Mouse (Mus musculus) stomach, postnatal 0 days (tissue): ENCODE data around the gene Nrxn3. TPM values are rescaled to one million over a fixed set of nuclear protein-coding genes. Genes with fewer than 3 reads are reported as not detected.

Experiments used
- ATAC-seq: fragments of 200-750 bp; cut with Nextera tagmentation; 2 replicates; pipeline ENCODE4 v1.8.0; 2017; ENCODE audit not compliant: low FRiP score, low TSS enrichment
- DNase-seq: peaks from one replicate; pipeline ENCODE4 v3.0.0-alpha.2; 2016; ENCODE audit warnings: low spot score
- H3K27ac ChIP-seq: fragments of 300-500 bp; sonication (generic); replicated peaks from 2 replicates; pipeline ENCODE4 v1.5.1; 2014; ENCODE audit warnings: mild to moderate bottlenecking, control low read depth
- H3K27me3 ChIP-seq: fragments of 300-500 bp; sonication (generic); 2 replicates; pipeline ENCODE4 v1.6.1; 2014; ENCODE audit warnings: low read length; ENCODE audit not compliant: control insufficient read depth, insufficient read depth
- H3K36me3 ChIP-seq: fragments of 300-500 bp; sonication (generic); 2 replicates; pipeline ENCODE4 v1.6.1; 2014; ENCODE audit warnings: low read length, mixed read lengths; ENCODE audit not compliant: control insufficient read depth, insufficient read depth
- H3K4me1 ChIP-seq: fragments of 300-500 bp; sonication (generic); replicated peaks from 2 replicates; pipeline ENCODE4 v1.6.1; 2014; ENCODE audit warnings: antibody characterized with exemption; ENCODE audit not compliant: control insufficient read depth, insufficient read depth
- H3K4me2 ChIP-seq: fragments of 300-500 bp; sonication (generic); replicated peaks from 2 replicates; pipeline ENCODE4 v1.6.1; 2014; ENCODE audit warnings: low read depth, mild to moderate bottlenecking, control low read depth, moderate library complexity
- H3K4me3 ChIP-seq: fragments of 300-500 bp; sonication (generic); 2 replicates; pipeline ENCODE4 v1.5.1; 2014; ENCODE audit warnings: low read depth, low read length, control low read depth
- H3K9ac ChIP-seq: fragments of 300-500 bp; sonication (generic); 2 replicates; pipeline ENCODE4 v1.6.1; 2014; ENCODE audit warnings: mild to moderate bottlenecking, low read length, control low read depth, mixed read lengths
- H3K9me3 ChIP-seq: fragments of 300-500 bp; sonication (generic); 2 replicates; pipeline ENCODE4 v1.6.1; 2016; ENCODE audit warnings: low read length; ENCODE audit not compliant: control insufficient read depth
- CTCF ChIP-seq: IDR thresholded peaks from 2 replicates; pipeline ENCODE4 v1.5.1; 2016; ENCODE audit warnings: antibody characterized with exemption, low read depth, mild to moderate bottlenecking, moderate library complexity
- EP300 ChIP-seq: optimal IDR thresholded peaks from 2 replicates; pipeline ENCODE3; 2016; ENCODE audit warnings: antibody characterized with exemption
- whole genome bisulfite sequencing: fragments of 180-500 bp; shearing (Covaris S2); extraction: QIAGEN DNeasy Blood & Tissue Kit; methylation state at CpG from one replicate; pipeline ENCODE4 v1.1.7; 2014; 5-methylcytosine and 5-hydroxymethylcytosine counted together
- polyA plus RNA-seq: library from polyadenylated mRNA; unstranded; fragments of >200 nt; fragmentation: Nextera tagmentation; extraction: Ambion mirVana; gene quantifications from 2 replicates; pipeline ENCODE4 v1.2.1, GENCODE M21; 2015

Nrxn3 gene
- polyA plus RNA-seq, 1 experiment from 2014 or later: 1.0 TPM

GRCm38 (mm10) chr12:88863069-88863468, 140.4 kb downstream of the Nrxn3 start:
- Histone ChIP-seq H3K9ac (no peak overlapping the region), H3K36me3 (no peaks in the 10 kb centered on the region), H3K4me2 (no peak overlapping the region), H3K4me1 (no peaks in the 10 kb centered on the region), H3K9me3 (no peaks in the 10 kb centered on the region), H3K4me3 (no peak overlapping the region), H3K27me3 (no peaks in the 10 kb centered on the region), H3K27ac (no peak overlapping the region)
- WGBS: 69% methylated on average over 4 of the region's 4 CpGs
- DNase-seq: no peak
- no peak for TF ChIP-seq CTCF
- TF ChIP-seq EP300: no peak
- no peak for ATAC-seq

DNA sequence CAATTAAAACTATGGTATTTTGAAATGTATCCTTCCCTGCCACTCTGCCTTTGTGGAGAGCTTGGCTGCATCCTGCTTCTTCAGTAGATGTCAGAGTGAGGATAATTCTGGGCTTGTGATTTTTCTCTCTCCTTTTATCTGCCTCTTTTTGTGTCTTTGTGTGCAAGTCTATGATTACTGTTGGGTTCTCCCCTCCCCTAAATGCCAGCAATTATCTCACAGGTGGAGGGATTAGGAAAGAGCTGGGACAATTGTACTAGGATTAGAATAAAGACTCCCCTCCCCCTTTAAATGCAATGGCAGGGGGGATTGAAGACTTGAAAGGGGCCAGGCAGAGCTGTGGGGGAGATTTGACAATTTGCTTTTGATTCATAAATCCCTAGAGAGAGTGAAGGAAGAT, 145.6 kb downstream of the Nrxn3 start:
- Histone ChIP-seq H3K4me1 (no peaks in the 10 kb centered on the region), H3K4me3 (no peak overlapping the region), H3K9me3 (no peaks in the 10 kb centered on the region), H3K9ac (no peak overlapping the region), H3K27me3 (no peaks in the 10 kb centered on the region), H3K36me3 (no peaks in the 10 kb centered on the region), H3K4me2 (no peak overlapping the region), H3K27ac (no peak overlapping the region)
- ATAC-seq (no peak), DNase-seq (no peak)
- TF ChIP-seq CTCF (no peak), EP300 (no peak)

- ATAC-seq (no peak), DNase-seq (no peak)
- H3K4me1 ChIP-seq: no peaks in the 10 kb centered on the region
- no peak overlapping the region for H3K4me3 ChIP-seq
- H3K9ac ChIP-seq: no peak overlapping the region
- H3K27me3 ChIP-seq: no peaks in the 10 kb centered on the region
- TF ChIP-seq EP300: no peak
- TF ChIP-seq CTCF: no peak
- no peak overlapping the region for H3K27ac ChIP-seq
- 58% methylated on average over 1 of the region's 1 CpGs for WGBS
- H3K36me3 ChIP-seq: no peaks in the 10 kb centered on the region
- no peak overlapping the region for H3K4me2 ChIP-seq
- no peaks in the 10 kb centered on the region for H3K9me3 ChIP-seq
Observed at GRCm38 (mm10) chr12:88897331-88897730, 174.7 kb downstream of the Nrxn3 start.

GRCm38 (mm10) chr12:88900014-88900727, 177.5 kb downstream of the Nrxn3 start:
- WGBS: 55% methylated on average over 7 of the region's 7 CpGs
- H3K4me3 ChIP-seq: no peak overlapping the region
- no peak overlapping the region for H3K4me2 ChIP-seq
- H3K27ac ChIP-seq: no peak overlapping the region
- no peaks in the 10 kb centered on the region for H3K27me3 ChIP-seq
- no peak for TF ChIP-seq EP300
- TF ChIP-seq CTCF: no peak
- no peak overlapping the region for H3K9ac ChIP-seq
- no peaks in the 10 kb centered on the region for H3K4me1 ChIP-seq
- DNase-seq (no peak), ATAC-seq (no peak)
- no peaks in the 10 kb centered on the region for H3K9me3 ChIP-seq
- no peaks in the 10 kb centered on the region for H3K36me3 ChIP-seq

GRCm38 (mm10) chr12:88900728-88901080, 178.0 kb downstream of the Nrxn3 start:
- no peak overlapping the region for H3K4me2 ChIP-seq
- H3K9me3 ChIP-seq: no peaks in the 10 kb centered on the region
- H3K36me3 ChIP-seq: no peaks in the 10 kb centered on the region
- H3K4me3 ChIP-seq: no peak overlapping the region
- no peak overlapping the region for H3K27ac ChIP-seq
- TF ChIP-seq EP300 (no peak), CTCF (no peak)
- 0% methylated on average over 1 of the region's 1 CpGs for WGBS
- DNase-seq (no peak), ATAC-seq (no peak)
- no peak overlapping the region for H3K9ac ChIP-seq
- no peaks in the 10 kb centered on the region for H3K27me3 ChIP-seq
- no peaks in the 10 kb centered on the region for H3K4me1 ChIP-seq

DNA sequence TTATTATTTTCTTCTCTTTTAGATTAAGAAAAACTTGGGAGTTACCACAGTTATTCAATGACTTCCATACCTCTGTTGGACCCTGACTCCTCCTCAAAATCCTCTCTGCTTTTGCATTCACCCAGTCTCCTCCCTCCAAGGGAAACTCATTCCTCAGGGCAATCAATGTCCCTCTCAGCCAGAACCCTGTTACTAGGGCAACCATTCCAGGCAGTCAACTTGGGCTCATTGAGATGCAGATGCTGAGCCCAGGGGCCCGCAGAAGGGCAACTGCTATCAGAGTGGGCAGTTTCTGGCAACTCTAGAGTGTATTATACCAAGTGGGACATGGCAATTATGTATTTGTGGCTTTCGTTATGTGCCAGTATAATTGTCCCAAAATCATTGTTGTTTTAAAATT, 188.1 kb downstream of the Nrxn3 start:
- Histone ChIP-seq H3K9ac (no peak overlapping the region), H3K27me3 (no peaks in the 10 kb centered on the region), H3K4me3 (no peak overlapping the region), H3K36me3 (no peaks in the 10 kb centered on the region), H3K9me3 (no peaks in the 10 kb centered on the region), H3K4me1 (no peaks in the 10 kb centered on the region), H3K27ac (no peak overlapping the region), H3K4me2 (no peak overlapping the region)
- no peak for ATAC-seq
- no peak for DNase-seq
- 46% methylated on average over 2 of the region's 2 CpGs for WGBS
- no peak for TF ChIP-seq EP300
- no peak for TF ChIP-seq CTCF
